Mouse (Mus musculus) naive thymus-derived CD4-positive, alpha-beta T cell, adult 2 months (primary cell): ENCODE results near the gene F2r.
A peak's percentile ranks its signal among the peaks of the same experiment; 100 is the strongest.

ENCODE experiments used
- DNase-seq: peaks from one replicate; pipeline ENCODE4 v3.0.0-alpha.2; 2011; ENCODE audit warnings: low read depth

The F2r gene

GRCm38 (mm10) chr13:95592860-95593259, 25.4 kb downstream of the F2r start:
- DNase-seq: peak; percentile 76

GRCm38 (mm10) chr13:95591606-95592005, 26.7 kb downstream of the F2r start:
- DNase-seq: no peak

- DNase-seq: no peak
Measured at GRCm38 (mm10) chr13:95587628-95588027, 30.7 kb downstream of the F2r start.

- no peak for DNase-seq
Measured at GRCm38 (mm10) chr13:95584898-95585297, 33.4 kb downstream of the F2r start.

GRCm38 (mm10) chr13:95583237-95584189, 34.8 kb downstream of the F2r start:
- no peak for DNase-seq

GRCm38 (mm10) chr13:95581850-95582249, 36.4 kb downstream of the F2r start:
- DNase-seq: no peak

- DNase-seq: no peak
Measured at GRCm38 (mm10) chr13:95578016-95578697, 40.1 kb downstream of the F2r start.

GRCm38 (mm10) chr13:95570877-95571276, 47.4 kb downstream of the F2r start:
- DNase-seq: no peak

- DNase-seq: no peak
Measured at GRCm38 (mm10) chr13:95569326-95569725, 49.0 kb downstream of the F2r start.

- no peak for DNase-seq
Measured at GRCm38 (mm10) chr13:95568336-95568735, 50.0 kb downstream of the F2r start.

GRCm38 (mm10) chr13:95566841-95567551, 51.3 kb downstream of the F2r start:
- DNase-seq: peak; percentile 29

- DNase-seq: peak; percentile 91
Measured at GRCm38 (mm10) chr13:95563693-95564092, 54.6 kb downstream of the F2r start.

- no peak for DNase-seq
Measured at GRCm38 (mm10) chr13:95563066-95563610, 55.1 kb downstream of the F2r start.

GRCm38 (mm10) chr13:95557326-95557725, 61.0 kb downstream of the F2r start:
- no peak for DNase-seq

GRCm38 (mm10) chr13:95553885-95554492, 64.3 kb downstream of the F2r start:
- no peak for DNase-seq
